Mouse (Mus musculus): Measurements from ENCODE around the gene Chchd6. TPM values are rescaled to one million over a fixed set of nuclear protein-coding genes. Genes with fewer than 3 reads are reported as not detected.
A peak's percentile ranks its signal among the peaks of the same experiment; 100 is the strongest.

The Chchd6 gene
- total and polyA plus RNA-seq, 3 experiments: 49.5 to 74.7 TPM; not detected in 1

GRCm38 (mm10) chr6:89538102-89538751 is 57.2 kb downstream of the Chchd6 start:
- H3K27me3 ChIP-seq (ENCODE audit: control insufficient read depth in 1 of 2, insufficient read depth in 2 of 2, low read length in 2 of 2): no peaks in the 10 kb centered on the region
- peaks cover 0 to 40% of the 10 kb centered on the region in 2 experiments; a peak in 2 of 4 replicates for H3K36me3 ChIP-seq (ENCODE audit: control insufficient read depth in 1 of 2, insufficient read depth in 2 of 2, low read length in 2 of 2)
- peak overlapping the region; percentile 60 for H3K27ac ChIP-seq (ENCODE audit: control insufficient read depth, low read depth, low read length)
- no peaks in the 10 kb centered on the region for H3K9me3 ChIP-seq (replicated peaks; ENCODE audit: insufficient read depth, low read length)
- peaks cover 19 to 28% of the 10 kb centered on the region in 2 experiments for H3K4me1 ChIP-seq (ENCODE audit: control insufficient read depth in 1 of 2, insufficient read depth in 2 of 2, low read length in 2 of 2)
- DNase-seq (ENCODE audit: low read depth, low spot score): peak; percentile 89
- H3K79me2 ChIP-seq (ENCODE audit: control insufficient read depth, insufficient read depth, low read length, poor library complexity): no peaks in the 10 kb centered on the region
- H3K9ac ChIP-seq (ENCODE audit: control insufficient read depth, low read depth, low read length, poor library complexity, severe bottlenecking): no peak overlapping the region
- H3K4me3 ChIP-seq (ENCODE audit: control insufficient read depth in 1 of 2, insufficient read depth in 1 of 2, low read depth in 2 of 2, low read length in 2 of 2): no peak overlapping the region
- TF ChIP-seq ZKSCAN1 (IDR thresholded peaks at IDR 0.05; ENCODE audit: low read depth, low read length): no peak
- peak; percentile 95 for TF ChIP-seq GATA1 (IDR thresholded peaks at IDR 0.05; ENCODE audit: low read depth, low read length)
- TF ChIP-seq USF1 (IDR thresholded peaks at IDR 0.05; ENCODE audit: low read depth, low read length): no peak
- TF ChIP-seq KAT2A (conservative IDR thresholded peaks at IDR 0.05; ENCODE audit: low read depth, low read length): no peak
- TF ChIP-seq NELFE (IDR thresholded peaks at IDR 0.05; ENCODE audit: low read depth, low read length): no peak
- TF ChIP-seq TAL1 (IDR thresholded peaks at IDR 0.05; ENCODE audit: low read length): peak; percentile 86
- 0 out of 2 replicates have a peak, but pooled peaks have one; percentile 60 for TF ChIP-seq MXI1 (IDR thresholded peaks at IDR 0.05; ENCODE audit: low read depth, low read length)
- TF ChIP-seq ELF1 (IDR thresholded peaks at IDR 0.05; ENCODE audit: low read depth, low read length): peak; percentile 52; the same call in 1 of the 2 replicates
- no peak for TF ChIP-seq POLR2AphosphoS2 (IDR thresholded peaks at IDR 0.05; ENCODE audit: low read length)
- TF ChIP-seq ZMIZ1 (IDR thresholded peaks at IDR 0.05; ENCODE audit: low read depth, low read length): no peak
- TF ChIP-seq MYC (IDR thresholded peaks at IDR 0.05; ENCODE audit: low read depth, low read length): no peak; the same call in 1 of the 2 replicates
- TF ChIP-seq MAFK (IDR thresholded peaks at IDR 0.05; ENCODE audit: borderline replicate concordance, low read depth, low read length): peak; percentile 66; the same call in 1 of the 2 replicates
- no peak for TF ChIP-seq ZC3H11A (IDR thresholded peaks at IDR 0.05; ENCODE audit: low read depth, low read length)
- TF ChIP-seq SMC3 (IDR thresholded peaks at IDR 0.05; ENCODE audit: low read depth, low read length): no peak
- no peak for TF ChIP-seq E2F4 (IDR thresholded peaks at IDR 0.05; ENCODE audit: borderline replicate concordance, low read depth, low read length)
- no peak for TF ChIP-seq RAD21 (IDR thresholded peaks at IDR 0.05; ENCODE audit: low read depth, low read length)
- no peak for TF ChIP-seq MAX (IDR thresholded peaks at IDR 0.05; ENCODE audit: low read length)
- no peak for TF ChIP-seq UBTF (IDR thresholded peaks at IDR 0.05; ENCODE audit: borderline replicate concordance, insufficient read depth, low read depth, low read length)
- no peak for TF ChIP-seq USF2 (IDR thresholded peaks at IDR 0.05; ENCODE audit: borderline replicate concordance in 1 of 2, insufficient read depth in 1 of 2, low read depth in 1 of 2, low read length in 2 of 2)
- peak; percentile 74; the same call in 1 of the 2 replicates for TF ChIP-seq GABPA (IDR thresholded peaks at IDR 0.05; ENCODE audit: low read depth, low read length)
- TF ChIP-seq CTCF (IDR thresholded peaks at IDR 0.05 in 2 of 3, conservative IDR thresholded peaks at IDR 0.05 in 1 of 3; ENCODE audit: control insufficient read depth in 1 of 3, insufficient read depth in 1 of 3, low read depth in 2 of 3, low read length in 3 of 3, poor library complexity in 1 of 3, severe bottlenecking in 1 of 3): no peak
- TF ChIP-seq POLR2A (IDR thresholded peaks at IDR 0.05; ENCODE audit: control insufficient read depth in 1 of 2, insufficient read depth in 1 of 2, low read depth in 1 of 2, low read length in 2 of 2, poor library complexity in 1 of 2): no peak
- TF ChIP-seq POLR2AphosphoS5 (IDR thresholded peaks at IDR 0.05; ENCODE audit: borderline replicate concordance, low read depth, low read length): no peak
- 0 out of 2 replicates have a peak, but pooled peaks have one; percentile 58 for TF ChIP-seq BHLHE40 (IDR thresholded peaks at IDR 0.05; ENCODE audit: borderline replicate concordance, low read depth, low read length)
- peak; percentile 58; the same call in 1 of the 2 replicates for TF ChIP-seq HCFC1 (IDR thresholded peaks at IDR 0.05; ENCODE audit: low read depth, low read length)
- no peak for TF ChIP-seq JUND (IDR thresholded peaks at IDR 0.05; ENCODE audit: low read depth, low read length)
- TF ChIP-seq MAZ (IDR thresholded peaks at IDR 0.05; ENCODE audit: low read depth, low read length): peak; percentile 68; the same call in 1 of the 2 replicates
- TF ChIP-seq TBP (IDR thresholded peaks at IDR 0.05; ENCODE audit: low read depth, low read length): no peak
- TF ChIP-seq NRF1 (IDR thresholded peaks at IDR 0.05; ENCODE audit: insufficient read depth, low read depth, low read length, poor library complexity, severe bottlenecking): no peak
- peak; percentile 97 for TF ChIP-seq TCF12 (IDR thresholded peaks at IDR 0.05; ENCODE audit: low read depth, low read length)
- TF ChIP-seq MYB (IDR thresholded peaks at IDR 0.05; ENCODE audit: low read depth, low read length): no peak
- TF ChIP-seq SIN3A (IDR thresholded peaks at IDR 0.05; ENCODE audit: low read length): peak; percentile 62; the same call in 1 of the 2 replicates
- TF ChIP-seq ETS1 (IDR thresholded peaks at IDR 0.05; ENCODE audit: low read depth, low read length): peak; percentile 93
- peak; percentile 89 for TF ChIP-seq ZNF384 (IDR thresholded peaks at IDR 0.05; ENCODE audit: low read depth, low read length)
- TF ChIP-seq CHD2 (IDR thresholded peaks at IDR 0.05; ENCODE audit: low read length): no peak
- no peak for TF ChIP-seq MEF2A (IDR thresholded peaks at IDR 0.05; ENCODE audit: extremely low read depth, insufficient replicate concordance, low read depth, low read length, poor library complexity, severe bottlenecking)

Data from MEL (cell line).